Mouse (Mus musculus): ENCODE data around the gene Fos. TPM values are rescaled to one million over a fixed set of nuclear protein-coding genes. Genes with fewer than 3 reads are reported as not detected.

Gene Fos
- 13.6 and 19.7 TPM in 2 replicates for polyA plus RNA-seq (2012; rRNA removed)
- 17.1 and 19.3 TPM in 2 replicates for polyA plus RNA-seq (2014; fragmentation: Nextera tagmentation; extraction: Ambion mirVana)

GRCm38 (mm10) chr12:85473481-85474297 is at the start of gene Fos:
Fos (plus strand) TSS chr12:85473890.
- Histone ChIP-seq H3K9ac (ENCODE audit: low read depth, low read length, severe bottlenecking) (peak within 1 kb of the TSS; percentile 66), H3K4me1 (ENCODE audit: control insufficient read depth, insufficient read depth, low read length) (peaks cover 12% of the 10 kb centered on the region), H3K9me3 (ENCODE audit: control insufficient read depth, low read length) (no peaks in the 10 kb centered on the region), H3K36me3 (ENCODE audit: control insufficient read depth, insufficient read depth, low read length) (peaks cover 9% of the 10 kb centered on the region), H3K27me3 (ENCODE audit: control insufficient read depth, insufficient read depth, low read length) (peaks cover 21% of the 10 kb centered on the region), H3K27ac (replicated peaks; ENCODE audit: low read depth, low read length) (peak within 1 kb of the TSS; percentile 87), H3K4me3 (replicated peaks; ENCODE audit: low read length) (peak within 1 kb of the TSS; percentile 63), H3K4me2 (replicated peaks; ENCODE audit: low read depth, low read length, severe bottlenecking) (peak within 1 kb of the TSS; percentile 99)
- peak; percentile 93; the same call in 1 of the 2 replicates for TF ChIP-seq POLR2A (IDR thresholded peaks at IDR 0.05; ENCODE audit: borderline replicate concordance, extremely low read depth, insufficient read depth, insufficient read length)
- peak; percentile 94 for DNase-seq (ENCODE audit: low spot score)
- peak; percentile 94 for ATAC-seq (ENCODE audit: low FRiP score, low read depth)
- under 1% methylated on average over 53 of the region's 56 CpGs for WGBS

DNA sequence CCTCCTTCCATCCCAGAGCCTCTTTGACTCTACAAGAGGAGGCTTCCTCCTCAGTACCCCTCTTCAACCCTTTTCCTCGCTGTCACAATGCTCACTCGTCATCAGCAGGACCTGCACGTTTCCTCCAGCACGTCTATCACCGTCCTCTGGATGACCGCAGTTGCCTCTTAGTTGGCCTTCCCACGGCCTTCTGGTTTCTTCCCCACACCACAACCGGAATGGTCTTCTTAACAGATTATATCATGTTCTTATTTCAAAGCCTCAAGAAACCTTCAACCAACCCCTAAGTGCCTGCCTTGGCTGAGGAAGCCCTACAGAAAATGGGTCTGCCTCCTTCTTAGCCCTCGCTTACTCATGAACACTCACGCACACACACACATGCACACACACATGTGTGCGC is 48.0 kb upstream of the Fos start:
- Histone ChIP-seq H3K36me3 (ENCODE audit: control insufficient read depth, insufficient read depth, low read length) (no peaks in the 10 kb centered on the region), H3K4me1 (ENCODE audit: control insufficient read depth, insufficient read depth, low read length) (peaks cover 7% of the 10 kb centered on the region), H3K9me3 (ENCODE audit: control insufficient read depth, low read length) (no peaks in the 10 kb centered on the region), H3K9ac (ENCODE audit: low read depth, low read length, severe bottlenecking) (no peak overlapping the region), H3K27me3 (ENCODE audit: control insufficient read depth, insufficient read depth, low read length) (no peaks in the 10 kb centered on the region), H3K4me3 (replicated peaks; ENCODE audit: low read length) (no peak overlapping the region), H3K4me2 (replicated peaks; ENCODE audit: low read depth, low read length, severe bottlenecking) (no peak overlapping the region), H3K27ac (replicated peaks; ENCODE audit: low read depth, low read length) (no peak overlapping the region)
- DNase-seq (ENCODE audit: low spot score), result no peak
- ATAC-seq (ENCODE audit: low FRiP score, low read depth), result no peak
- TF ChIP-seq POLR2A (IDR thresholded peaks at IDR 0.05; ENCODE audit: borderline replicate concordance, extremely low read depth, insufficient read depth, insufficient read length), result no peak
- 89% methylated on average over 11 of the region's 11 CpGs for WGBS

DNA sequence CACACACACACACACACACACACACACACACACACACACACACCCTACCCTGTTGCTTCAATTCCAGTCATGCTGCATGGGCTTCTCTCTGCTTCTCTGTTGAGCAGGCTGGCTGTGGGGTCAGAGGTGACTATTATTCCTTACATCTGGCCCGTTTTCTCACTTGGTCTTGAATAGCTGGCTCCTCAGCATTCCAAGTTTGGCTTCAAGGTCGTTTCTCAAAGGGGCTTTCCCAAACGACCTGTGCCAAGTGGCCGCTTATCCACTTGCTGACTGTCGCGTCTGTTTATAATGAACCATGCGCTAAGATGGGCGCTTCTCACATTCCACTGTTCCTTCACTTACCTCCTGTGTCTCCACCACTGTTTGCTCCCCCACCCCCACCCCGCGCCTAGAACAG is 47.6 kb upstream of the Fos start:
- Histone ChIP-seq H3K27me3 (ENCODE audit: control insufficient read depth, insufficient read depth, low read length) (no peaks in the 10 kb centered on the region), H3K4me3 (replicated peaks; ENCODE audit: low read length) (no peak overlapping the region), H3K36me3 (ENCODE audit: control insufficient read depth, insufficient read depth, low read length) (no peaks in the 10 kb centered on the region), H3K4me1 (ENCODE audit: control insufficient read depth, insufficient read depth, low read length) (peaks cover 7% of the 10 kb centered on the region), H3K9me3 (ENCODE audit: control insufficient read depth, low read length) (no peaks in the 10 kb centered on the region), H3K27ac (replicated peaks; ENCODE audit: low read depth, low read length) (no peak overlapping the region), H3K4me2 (replicated peaks; ENCODE audit: low read depth, low read length, severe bottlenecking) (no peak overlapping the region), H3K9ac (ENCODE audit: low read depth, low read length, severe bottlenecking) (no peak overlapping the region)
- TF ChIP-seq POLR2A (IDR thresholded peaks at IDR 0.05; ENCODE audit: borderline replicate concordance, extremely low read depth, insufficient read depth, insufficient read length), result no peak
- no peak for ATAC-seq (ENCODE audit: low FRiP score, low read depth)
- no peak for DNase-seq (ENCODE audit: low spot score)
- WGBS, result 36% methylated on average over 10 of the region's 10 CpGs

DNA sequence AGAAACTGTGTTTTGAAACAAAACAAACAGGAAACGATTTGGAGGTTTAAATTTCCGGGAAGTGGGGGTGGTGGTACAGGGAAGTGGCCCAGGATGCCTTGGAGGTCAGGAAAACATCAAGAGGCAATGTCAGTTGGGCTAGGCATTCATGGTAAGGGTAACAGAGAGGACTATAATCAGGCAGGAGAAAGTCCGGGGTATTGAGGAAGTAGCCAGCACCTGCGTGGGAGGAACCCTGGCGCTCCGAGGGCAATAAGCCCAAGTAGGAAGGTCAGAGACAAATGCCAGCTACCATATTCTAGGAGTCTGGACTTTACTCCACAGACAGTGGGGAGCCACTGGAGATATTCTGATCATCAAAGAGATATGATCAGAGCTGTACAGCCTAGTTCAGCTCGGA is 45.9 kb upstream of the Fos start:
- Histone ChIP-seq H3K4me3 (replicated peaks; ENCODE audit: low read length) (no peak overlapping the region), H3K4me2 (replicated peaks; ENCODE audit: low read depth, low read length, severe bottlenecking) (no peak overlapping the region), H3K4me1 (ENCODE audit: control insufficient read depth, insufficient read depth, low read length) (peaks cover 7% of the 10 kb centered on the region), H3K36me3 (ENCODE audit: control insufficient read depth, insufficient read depth, low read length) (no peaks in the 10 kb centered on the region), H3K27ac (replicated peaks; ENCODE audit: low read depth, low read length) (no peak overlapping the region), H3K9ac (ENCODE audit: low read depth, low read length, severe bottlenecking) (no peak overlapping the region), H3K9me3 (ENCODE audit: control insufficient read depth, low read length) (no peaks in the 10 kb centered on the region), H3K27me3 (ENCODE audit: control insufficient read depth, insufficient read depth, low read length) (no peaks in the 10 kb centered on the region)
- DNase-seq (ENCODE audit: low spot score) (no peak), ATAC-seq (ENCODE audit: low FRiP score, low read depth) (no peak)
- no peak for TF ChIP-seq POLR2A (IDR thresholded peaks at IDR 0.05; ENCODE audit: borderline replicate concordance, extremely low read depth, insufficient read depth, insufficient read length)
- WGBS, result 81% methylated on average over 7 of the region's 7 CpGs

GRCm38 (mm10) chr12:85429999-85430398 is 43.7 kb upstream of the Fos start:
- 60% methylated on average over 4 of the region's 4 CpGs for WGBS
- DNase-seq (ENCODE audit: low spot score), result no peak
- no peak for TF ChIP-seq POLR2A (IDR thresholded peaks at IDR 0.05; ENCODE audit: borderline replicate concordance, extremely low read depth, insufficient read depth, insufficient read length)
- no peak for ATAC-seq (ENCODE audit: low FRiP score, low read depth)
- Histone ChIP-seq H3K4me1 (ENCODE audit: control insufficient read depth, insufficient read depth, low read length) (peaks cover 16% of the 10 kb centered on the region), H3K36me3 (ENCODE audit: control insufficient read depth, insufficient read depth, low read length) (no peaks in the 10 kb centered on the region), H3K27me3 (ENCODE audit: control insufficient read depth, insufficient read depth, low read length) (no peaks in the 10 kb centered on the region), H3K4me3 (replicated peaks; ENCODE audit: low read length) (no peak overlapping the region), H3K27ac (replicated peaks; ENCODE audit: low read depth, low read length) (no peak overlapping the region), H3K9ac (ENCODE audit: low read depth, low read length, severe bottlenecking) (no peak overlapping the region), H3K4me2 (replicated peaks; ENCODE audit: low read depth, low read length, severe bottlenecking) (no peak overlapping the region), H3K9me3 (ENCODE audit: control insufficient read depth, low read length) (no peaks in the 10 kb centered on the region)

Data from limb, embryonic 14.5 days (tissue).